Comparison of ENCODE assay signal across 23 mouse cellular contexts in the genomic region with DNA sequence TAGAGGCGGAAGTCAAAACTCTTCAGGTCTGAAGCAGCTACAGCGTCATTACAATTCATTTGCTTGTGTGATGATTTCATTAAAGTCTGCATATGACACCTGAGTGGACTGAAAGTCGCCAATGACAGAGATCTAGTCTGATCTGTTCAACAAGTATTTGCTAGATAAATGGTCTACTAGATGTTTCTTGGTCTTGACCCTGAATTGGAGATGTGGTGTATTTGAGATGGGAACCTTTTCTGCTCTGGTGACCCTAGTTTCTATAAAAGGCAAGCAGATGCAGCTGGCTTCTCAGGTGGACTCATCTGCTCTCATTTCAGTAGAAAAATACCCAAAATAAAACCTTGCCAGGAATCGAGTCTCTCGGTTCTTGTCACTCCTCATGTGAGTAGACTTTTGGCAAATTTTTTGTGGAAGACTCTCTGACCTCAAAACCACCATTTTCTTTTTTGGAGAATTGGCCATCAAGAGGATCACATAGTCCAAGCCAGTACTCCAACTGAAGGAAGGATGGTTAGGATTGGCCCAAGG. TPM values are rescaled to one million over a fixed set of nuclear protein-coding genes. Genes with fewer than 3 reads are reported as not detected.
"Had no signal": no experiment of that assay in that cellular context is flagged by ENCODE, and none has a peak within 500 bp of the region (broad histone marks: within the 10 kb centered on the region; RNA-seq: fewer than 3 reads in every experiment).

No protein-coding gene starts in this region.

- H3K27me3 ChIP-seq: liver, embryonic 13.5 days; liver, embryonic 15.5 days; lung, embryonic 15.5 days; midbrain, embryonic 13.5 days; midbrain, embryonic 15.5 days; neural tube, embryonic 12.5 days had no signal

- H3K4me3 ChIP-seq: liver, embryonic 13.5 days; liver, embryonic 15.5 days; lung, embryonic 15.5 days; megakaryocyte, embryonic 14.5 days; midbrain, embryonic 13.5 days; midbrain, embryonic 15.5 days; neural tube, embryonic 12.5 days had no signal

- H3K4me1 ChIP-seq: liver, embryonic 15.5 days; lung, embryonic 15.5 days; megakaryocyte, embryonic 14.5 days; midbrain, embryonic 13.5 days; midbrain, embryonic 15.5 days; neural tube, embryonic 12.5 days had no signal

- ATAC-seq: liver, postnatal 0 days; lung, postnatal 0 days; midbrain, embryonic 13.5 days; midbrain, embryonic 15.5 days had no signal

- H3K27ac ChIP-seq: liver, embryonic 13.5 days; liver, embryonic 15.5 days; lung, embryonic 15.5 days; macrophage; midbrain, embryonic 13.5 days; midbrain, embryonic 15.5 days; neural tube, embryonic 12.5 days had no signal

- H3K9ac ChIP-seq: liver, embryonic 13.5 days; liver, embryonic 15.5 days; liver, postnatal 0 days; lung, embryonic 15.5 days; midbrain, embryonic 13.5 days; midbrain, embryonic 15.5 days; neural tube, embryonic 12.5 days had no signal

- DNase-seq: liver, embryonic 13.5 days; liver, postnatal 0 days; lung, adult 2 months; lung, postnatal 14 days; lung, postnatal 36 days; right cerebral cortex, postnatal 14 days; thymus, adult 18-20 months; thymus, postnatal 14 days; thymus, postnatal 36 days had no signal

- H3K4me2 ChIP-seq: liver, embryonic 11.5 days; liver, embryonic 13.5 days; liver, embryonic 15.5 days; lung, embryonic 15.5 days; midbrain, embryonic 11.5 days; midbrain, embryonic 13.5 days; midbrain, embryonic 15.5 days; neural tube, embryonic 12.5 days had no signal

- H3K36me3 ChIP-seq: liver, embryonic 13.5 days; liver, embryonic 15.5 days; lung, embryonic 15.5 days; midbrain, embryonic 13.5 days; midbrain, embryonic 15.5 days; neural tube, embryonic 12.5 days had no signal

- H3K9me3 ChIP-seq: liver, embryonic 13.5 days; liver, embryonic 15.5 days; lung, embryonic 15.5 days; megakaryocyte, embryonic 14.5 days; midbrain, embryonic 13.5 days; midbrain, embryonic 15.5 days; neural tube, embryonic 12.5 days had no signal

RNA-seq across cellular contexts. Expression of a gene that starts 12.2 kb away (rescaled TPM):
- total RNA-seq: megakaryocyte progenitor cell, adult 5-6 weeks had no signal
- polyA plus RNA-seq: midbrain, embryonic 13.5 days; midbrain, postnatal 0 days; neural tube, embryonic 12.5 days; neural tube, embryonic 14.5 days had no signal

RNA-seq across cellular contexts. Expression of a gene that starts 52.7 kb away (rescaled TPM):
- total RNA-seq: midbrain, postnatal 0 days; monocyte, adult 5-6 weeks had no signal
